Mouse (Mus musculus) neural tube, embryonic 11.5 days (tissue): ENCODE data around the gene Trim7. TPM values are rescaled to one million over a fixed set of nuclear protein-coding genes. Genes with fewer than 3 reads are reported as not detected.

Experiments
- ATAC-seq: fragments of 200-750 bp; cut with Nextera tagmentation; 2 replicates; pipeline ENCODE4 v1.8.0; 2017; ENCODE audit warnings: moderate number of reproducible peaks, mild to moderate bottlenecking, moderate TSS enrichment, moderate library complexity; ENCODE audit not compliant: insufficient read depth, low FRiP score, low TSS enrichment
- DNase-seq: peaks from one replicate; pipeline ENCODE4 v3.0.0-alpha.2; 2015; ENCODE audit warnings: low spot score
- H3K27ac ChIP-seq: fragments of 300-500 bp; sonication (generic); 2 replicates; pipeline ENCODE4 v1.5.1; 2014; ENCODE audit warnings: low read depth, mild to moderate bottlenecking, low read length
- H3K27me3 ChIP-seq: fragments of 300-500 bp; sonication (generic); 2 replicates; pipeline ENCODE4 v1.6.1; 2014; ENCODE audit warnings: mild to moderate bottlenecking, low read length, mixed read lengths; ENCODE audit not compliant: control insufficient read depth, insufficient read depth
- H3K36me3 ChIP-seq: fragments of 300-500 bp; sonication (generic); 2 replicates; pipeline ENCODE4 v1.6.1; 2014; ENCODE audit warnings: mild to moderate bottlenecking, low read length, moderate library complexity, mixed read lengths; ENCODE audit not compliant: control insufficient read depth, insufficient read depth
- H3K4me1 ChIP-seq: fragments of 300-500 bp; sonication (generic); 2 replicates; pipeline ENCODE4 v1.6.1; 2014; ENCODE audit warnings: low read length, mixed read lengths; ENCODE audit not compliant: control insufficient read depth, insufficient read depth
- H3K4me2 ChIP-seq: fragments of 300-500 bp; sonication (generic); 2 replicates; pipeline ENCODE4 v1.6.1; 2014; ENCODE audit warnings: low read depth, mild to moderate bottlenecking, moderate library complexity
- H3K4me3 ChIP-seq: fragments of 300-500 bp; sonication (generic); 2 replicates; pipeline ENCODE4 v1.5.1; 2014; ENCODE audit warnings: low read depth, low read length
- H3K9ac ChIP-seq: fragments of 300-500 bp; sonication (generic); 2 replicates; pipeline ENCODE4 v1.6.1; 2014; ENCODE audit warnings: mild to moderate bottlenecking, low read length
- H3K9me3 ChIP-seq: fragments of 300-500 bp; sonication (generic); 2 replicates; pipeline ENCODE4 v1.6.1; 2016; ENCODE audit warnings: low read length; ENCODE audit not compliant: control insufficient read depth
- WGBS: fragments of 180-500 bp; shearing (Covaris S2); extraction: QIAGEN DNeasy Blood & Tissue Kit; methylation state at CpG from one replicate; pipeline ENCODE4 v1.1.7; 2014; 5-methylcytosine and 5-hydroxymethylcytosine counted together
- polyA plus RNA-seq: library from polyadenylated mRNA; unstranded; fragments of >200 nt; fragmentation: Nextera tagmentation; extraction: Ambion mirVana; gene quantifications from 2 replicates; pipeline ENCODE4 v1.2.1, GENCODE M21; 2014

The Trim7 gene
- polyA plus RNA-seq, 1 experiment from 2014 or later: 0.97 TPM

GRCm38 (mm10) chr11:48837310-48838180 is 11.6 kb downstream of the Trim7 start:
- peaks cover 5% of the 10 kb centered on the region; the same call in 1 of the 2 replicates for H3K27me3 ChIP-seq
- no peaks in the 10 kb centered on the region for H3K9me3 ChIP-seq
- no peaks in the 10 kb centered on the region for H3K36me3 ChIP-seq
- peak; percentile 63 for DNase-seq
- 0 out of 2 replicates have a peak, but pooled peaks cover 3% of the 10 kb centered on the region for H3K4me1 ChIP-seq
- WGBS: under 1% methylated on average over 71 of the region's 77 CpGs
- H3K4me3 ChIP-seq: peak overlapping the region; percentile 83
- peak overlapping the region; percentile 91 for H3K4me2 ChIP-seq
- peak overlapping the region; percentile 62 for H3K9ac ChIP-seq
- H3K27ac ChIP-seq: no peak overlapping the region
- peak; percentile 32 for ATAC-seq

- 4% methylated on average over 16 of the region's 16 CpGs for WGBS
- DNase-seq: peak; percentile 48
- Histone ChIP-seq H3K9ac (peak overlapping the region; percentile 62), H3K27ac (no peak overlapping the region), H3K27me3 (peaks cover 5% of the 10 kb centered on the region; the same call in 1 of the 2 replicates), H3K4me2 (peak overlapping the region; percentile 91), H3K4me1 (0 out of 2 replicates have a peak, but pooled peaks cover 3% of the 10 kb centered on the region), H3K36me3 (no peaks in the 10 kb centered on the region), H3K9me3 (no peaks in the 10 kb centered on the region), H3K4me3 (peak overlapping the region; percentile 83)
- ATAC-seq: no peak
Measured at GRCm38 (mm10) chr11:48838181-48838797, 12.3 kb downstream of the Trim7 start.

GRCm38 (mm10) chr11:48838879-48839680 is 13.1 kb downstream of the Trim7 start:
- H3K9ac ChIP-seq: no peak overlapping the region
- WGBS: 80% methylated on average over 10 of the region's 10 CpGs
- H3K4me1 ChIP-seq: 0 out of 2 replicates have a peak, but pooled peaks cover 3% of the 10 kb centered on the region
- peak overlapping the region; percentile 83; the same call in 1 of the 2 replicates for H3K4me3 ChIP-seq
- H3K9me3 ChIP-seq: no peaks in the 10 kb centered on the region
- H3K27ac ChIP-seq: no peak overlapping the region
- H3K4me2 ChIP-seq: no peak overlapping the region; the same call in 1 of the 2 replicates
- H3K36me3 ChIP-seq: no peaks in the 10 kb centered on the region
- H3K27me3 ChIP-seq: peaks cover 5% of the 10 kb centered on the region; the same call in 1 of the 2 replicates
- ATAC-seq (no peak), DNase-seq (no peak)

- Histone ChIP-seq H3K27me3 (peaks cover 5% of the 10 kb centered on the region; the same call in 1 of the 2 replicates), H3K9ac (no peak overlapping the region), H3K4me2 (no peak overlapping the region), H3K4me1 (0 out of 2 replicates have a peak, but pooled peaks cover 3% of the 10 kb centered on the region), H3K4me3 (no peak overlapping the region), H3K36me3 (no peaks in the 10 kb centered on the region), H3K9me3 (no peaks in the 10 kb centered on the region), H3K27ac (no peak overlapping the region)
- ATAC-seq (no peak), DNase-seq (no peak)
Measured at GRCm38 (mm10) chr11:48840805-48841204, 14.9 kb downstream of the Trim7 start.

GRCm38 (mm10) chr11:48841213-48841612 is 15.3 kb downstream of the Trim7 start:
- Histone ChIP-seq H3K36me3 (no peaks in the 10 kb centered on the region), H3K4me3 (no peak overlapping the region), H3K9ac (no peak overlapping the region), H3K4me2 (no peak overlapping the region), H3K27ac (no peak overlapping the region), H3K27me3 (peaks cover 5% of the 10 kb centered on the region; the same call in 1 of the 2 replicates), H3K4me1 (0 out of 2 replicates have a peak, but pooled peaks cover 3% of the 10 kb centered on the region), H3K9me3 (no peaks in the 10 kb centered on the region)
- ATAC-seq (no peak), DNase-seq (no peak)
- 86% methylated on average over 5 of the region's 5 CpGs for WGBS

- Histone ChIP-seq H3K27ac (no peak overlapping the region), H3K4me1 (no peaks in the 10 kb centered on the region)
Measured at GRCm38 (mm10) chr11:48842378-48842792, 16.4 kb downstream of the Trim7 start.

GRCm38 (mm10) chr11:48843202-48843601 is 17.3 kb downstream of the Trim7 start:
- Histone ChIP-seq H3K4me3 (no peak overlapping the region), H3K27ac (no peak overlapping the region), H3K9me3 (no peaks in the 10 kb centered on the region), H3K4me2 (no peak overlapping the region), H3K4me1 (no peaks in the 10 kb centered on the region), H3K9ac (no peak overlapping the region), H3K27me3 (no peaks in the 10 kb centered on the region), H3K36me3 (no peaks in the 10 kb centered on the region)
- no peak for ATAC-seq
- DNase-seq: no peak
- 90% methylated on average over 11 of the region's 11 CpGs for WGBS

More at GRCm38 (mm10) chr11:48842378-48842792, 16.4 kb downstream of the Trim7 start:
- no peak overlapping the region for H3K4me2 ChIP-seq
- no peaks in the 10 kb centered on the region for H3K27me3 ChIP-seq
- DNase-seq (no peak), ATAC-seq (no peak)
- no peaks in the 10 kb centered on the region for H3K9me3 ChIP-seq
- 86% methylated on average over 4 of the region's 4 CpGs for WGBS
- no peaks in the 10 kb centered on the region for H3K36me3 ChIP-seq
- no peak overlapping the region for H3K4me3 ChIP-seq
- H3K9ac ChIP-seq: no peak overlapping the region

- 66% methylated on average over 6 of the region's 6 CpGs for WGBS
- Histone ChIP-seq H3K9me3 (no peaks in the 10 kb centered on the region), H3K4me1 (no peaks in the 10 kb centered on the region), H3K27ac (no peak overlapping the region), H3K4me2 (no peak overlapping the region), H3K27me3 (no peaks in the 10 kb centered on the region), H3K36me3 (no peaks in the 10 kb centered on the region), H3K4me3 (no peak overlapping the region), H3K9ac (no peak overlapping the region)
- ATAC-seq (no peak), DNase-seq (no peak)
Measured at GRCm38 (mm10) chr11:48844309-48844708, 18.4 kb downstream of the Trim7 start.
